Mouse (Mus musculus) lung, adult 2 months (tissue): Measurements from ENCODE around the gene Rbck1. TPM values are rescaled to one million over a fixed set of nuclear protein-coding genes. Genes with fewer than 3 reads are reported as not detected.

Experiments
- DNase-seq: peaks from one replicate; pipeline ENCODE4 v3.0.0; 2022
- H3K4me1 ChIP-seq: fragments of 200-500 bp; 2 replicates; pipeline ENCODE4 v1.6.1; 2011; ENCODE audit warnings: low read length; ENCODE audit not compliant: control insufficient read depth, insufficient read depth
- H3K4me3 ChIP-seq: fragments of 200-500 bp; replicated peaks from 2 replicates; pipeline ENCODE3; 2011; ENCODE audit warnings: low read depth, mild to moderate bottlenecking, control low read depth, low read length; ENCODE audit errors: extremely low read depth
- CTCF ChIP-seq: fragments of 200-500 bp; IDR thresholded peaks from 2 replicates; pipeline ENCODE4 v1.5.1; 2011; ENCODE audit warnings: mild to moderate bottlenecking, low read length, control low read depth; ENCODE audit not compliant: insufficient read depth
- POLR2A ChIP-seq: fragments of 200-500 bp; IDR thresholded peaks from 2 replicates; pipeline ENCODE4 v1.6.1; 2011; ENCODE audit warnings: low read depth, mild to moderate bottlenecking, control low read depth, low read length, borderline replicate concordance; ENCODE audit errors: extremely low read depth
- WGBS: fragments of 180-500 bp; shearing (Covaris S2); methylation state at CpG from one replicate; pipeline ENCODE4 v1.1.7; 2018; 5-methylcytosine and 5-hydroxymethylcytosine counted together
- polyA plus RNA-seq: library from polyadenylated mRNA; depleted of rRNA; stranded (reverse); fragments of >200 nt; gene quantifications from 2 replicates; pipeline ENCODE4 v1.2.3, GENCODE M21; 2012

Gene Rbck1
- polyA plus RNA-seq, 1 experiment: 356 TPM

GRCm38 (mm10) chr2:152333345-152334006, 1.0 kb upstream of the Rbck1 start:
- Histone ChIP-seq H3K4me1 (peaks cover 8% of the 10 kb centered on the region), H3K4me3 (no peak overlapping the region)
- DNase-seq: no peak
- WGBS: 69% methylated on average over 4 of the region's 4 CpGs
- TF ChIP-seq POLR2A (no peak), CTCF (no peak)

GRCm38 (mm10) chr2:152330858-152331423, 1.5 kb downstream of the Rbck1 start:
- TF ChIP-seq CTCF: no peak
- no peak for TF ChIP-seq POLR2A
- no peak for DNase-seq
- Histone ChIP-seq H3K4me1 (0 out of 2 replicates have a peak, but pooled peaks cover 2% of the 10 kb centered on the region), H3K4me3 (no peak overlapping the region)
- 47% methylated on average over 7 of the region's 7 CpGs for WGBS

GRCm38 (mm10) chr2:152327980-152328379, 4.5 kb downstream of the Rbck1 start:
- 0 out of 2 replicates have a peak, but pooled peaks cover 2% of the 10 kb centered on the region for H3K4me1 ChIP-seq
- DNase-seq: no peak
- WGBS: 50% methylated on average over 5 of the region's 5 CpGs
- no peak overlapping the region for H3K4me3 ChIP-seq
- no peak for TF ChIP-seq POLR2A

GRCm38 (mm10) chr2:152326654-152327053, 5.8 kb downstream of the Rbck1 start:
- no peak for DNase-seq
- Histone ChIP-seq H3K4me3 (no peak overlapping the region), H3K4me1 (0 out of 2 replicates have a peak, but pooled peaks cover 2% of the 10 kb centered on the region)
- no peak for TF ChIP-seq CTCF
- no peak for TF ChIP-seq POLR2A
- WGBS: 81% methylated on average over 8 of the region's 8 CpGs

- Histone ChIP-seq H3K4me3 (no peak overlapping the region), H3K4me1 (no peaks in the 10 kb centered on the region)
- no peak for TF ChIP-seq POLR2A
- no peak for TF ChIP-seq CTCF
- WGBS: 93% methylated on average over 13 of the region's 13 CpGs
- DNase-seq: no peak
These were observed 6.3 kb downstream of the Rbck1 start for GRCm38 (mm10) chr2:152326157-152326556.

GRCm38 (mm10) chr2:152324842-152325241, 7.6 kb downstream of the Rbck1 start:
- no peak for DNase-seq
- TF ChIP-seq CTCF (no peak), POLR2A (no peak)
- Histone ChIP-seq H3K4me1 (no peaks in the 10 kb centered on the region), H3K4me3 (no peak overlapping the region)
- WGBS: 79% methylated on average over 3 of the region's 3 CpGs

- Histone ChIP-seq H3K4me1 (no peaks in the 10 kb centered on the region), H3K4me3 (no peak overlapping the region)
- DNase-seq: no peak
- 95% methylated on average over 14 of the region's 14 CpGs for WGBS
- no peak for TF ChIP-seq CTCF
- no peak for TF ChIP-seq POLR2A
These were observed 8.5 kb downstream of the Rbck1 start for GRCm38 (mm10) chr2:152323971-152324370.

GRCm38 (mm10) chr2:152322198-152322597, 10.3 kb downstream of the Rbck1 start:
- H3K4me3 ChIP-seq: no peak overlapping the region
- 95% methylated on average over 6 of the region's 6 CpGs for WGBS
- no peak for DNase-seq
- H3K4me1 ChIP-seq: no peaks in the 10 kb centered on the region
- TF ChIP-seq POLR2A: no peak
- TF ChIP-seq CTCF: no peak

- 88% methylated on average over 5 of the region's 5 CpGs for whole genome bisulfite sequencing
- Histone ChIP-seq H3K4me3 (no peak overlapping the region), H3K4me1 (no peaks in the 10 kb centered on the region)
- TF ChIP-seq POLR2A (no peak), CTCF (no peak)
- DNase-seq: no peak
These were observed 10.9 kb downstream of the Rbck1 start for GRCm38 (mm10) chr2:152321558-152321957.

GRCm38 (mm10) chr2:152317054-152317453, 15.4 kb downstream of the Rbck1 start:
- Histone ChIP-seq H3K4me1 (no peaks in the 10 kb centered on the region), H3K4me3 (no peak overlapping the region)
- TF ChIP-seq POLR2A: no peak
- TF ChIP-seq CTCF: no peak
- WGBS: 67% methylated on average over 6 of the region's 6 CpGs
- no peak for DNase-seq

GRCm38 (mm10) chr2:152313926-152314325, 18.5 kb downstream of the Rbck1 start:
- DNase-seq: no peak
- H3K4me3 ChIP-seq: no peak overlapping the region
- no peaks in the 10 kb centered on the region for H3K4me1 ChIP-seq
- TF ChIP-seq POLR2A (no peak), CTCF (no peak)
- WGBS: 88% methylated on average over 6 of the region's 6 CpGs
